Mouse (Mus musculus): Measurements from ENCODE around the gene Barhl2. TPM values are rescaled to one million over a fixed set of nuclear protein-coding genes. Genes with fewer than 3 reads are reported as not detected.

Barhl2 gene
- polyA plus RNA-seq, 1 experiment, result not detected

GRCm38 (mm10) chr5:106420370-106420769, 37.6 kb downstream of the Barhl2 start:
- no peak overlapping the region for H3K4me2 ChIP-seq (ENCODE audit: low read depth)
- no peak overlapping the region for H3K4me3 ChIP-seq
- no peaks in the 10 kb centered on the region for H3K36me3 ChIP-seq (ENCODE audit: control insufficient read depth, insufficient read depth)
- no peak overlapping the region for H3ac ChIP-seq (ENCODE audit: control insufficient read depth, insufficient read length)
- H3K79me2 ChIP-seq (ENCODE audit: control insufficient read depth, insufficient read depth), result no peaks in the 10 kb centered on the region
- no peak for TF ChIP-seq MAX (IDR thresholded peaks at IDR 0.05; ENCODE audit: low read depth)
- TF ChIP-seq MYOD1 (IDR thresholded peaks at IDR 0.05; ENCODE audit: control insufficient read depth in 1 of 3, insufficient read length in 2 of 3, low read depth in 2 of 3), result no peak
- no peak for TF ChIP-seq USF1 (IDR thresholded peaks at IDR 0.05; ENCODE audit: low read depth)
- TF ChIP-seq REST (IDR thresholded peaks at IDR 0.05; ENCODE audit: insufficient read depth, insufficient read length), result no peak
- no peak for TF ChIP-seq POLR2A (IDR thresholded peaks at IDR 0.05; ENCODE audit: insufficient read length, low read depth)
- TF ChIP-seq SRF (IDR thresholded peaks at IDR 0.05; ENCODE audit: control insufficient read depth, insufficient read length, low read depth), result no peak
- no peak for TF ChIP-seq TCF3 (IDR thresholded peaks at IDR 0.05; ENCODE audit: insufficient read length, low read depth)
- TF ChIP-seq TCF12 (IDR thresholded peaks at IDR 0.05; ENCODE audit: insufficient read depth, poor library complexity, severe bottlenecking), result no peak
- no peak for TF ChIP-seq E2F4 (IDR thresholded peaks at IDR 0.05; ENCODE audit: insufficient read depth)
- TF ChIP-seq CEBPB (IDR thresholded peaks at IDR 0.05; ENCODE audit: insufficient read depth, poor library complexity, severe bottlenecking), result no peak
- no peak for TF ChIP-seq MYOG (IDR thresholded peaks at IDR 0.05; ENCODE audit: control insufficient read depth in 1 of 3, insufficient read depth in 1 of 3, insufficient read length in 2 of 3, low read depth in 2 of 3)
- no peaks in the 10 kb centered on the region for H3K27me3 ChIP-seq (ENCODE audit: control insufficient read depth, insufficient read depth, insufficient read length)

- TF ChIP-seq MYOG (IDR thresholded peaks at IDR 0.05; ENCODE audit: control insufficient read depth in 1 of 3, insufficient read depth in 1 of 3, insufficient read length in 2 of 3, low read depth in 2 of 3) (no peak), TCF12 (IDR thresholded peaks at IDR 0.05; ENCODE audit: insufficient read depth, poor library complexity, severe bottlenecking) (no peak), REST (IDR thresholded peaks at IDR 0.05; ENCODE audit: insufficient read depth, insufficient read length) (no peak), E2F4 (IDR thresholded peaks at IDR 0.05; ENCODE audit: insufficient read depth) (no peak), MYOD1 (IDR thresholded peaks at IDR 0.05; ENCODE audit: control insufficient read depth in 1 of 3, insufficient read length in 2 of 3, low read depth in 2 of 3) (no peak), USF1 (IDR thresholded peaks at IDR 0.05; ENCODE audit: low read depth) (no peak), MAX (IDR thresholded peaks at IDR 0.05; ENCODE audit: low read depth) (no peak), SRF (IDR thresholded peaks at IDR 0.05; ENCODE audit: control insufficient read depth, insufficient read length, low read depth) (no peak), TCF3 (IDR thresholded peaks at IDR 0.05; ENCODE audit: insufficient read length, low read depth) (no peak), POLR2A (IDR thresholded peaks at IDR 0.05; ENCODE audit: insufficient read length, low read depth) (no peak), POLR2AphosphoS2 (IDR thresholded peaks at IDR 0.05; ENCODE audit: insufficient read length, low read depth) (no peak), CEBPB (IDR thresholded peaks at IDR 0.05; ENCODE audit: insufficient read depth, poor library complexity, severe bottlenecking) (no peak)
- no peaks in the 10 kb centered on the region for H3K36me3 ChIP-seq (ENCODE audit: control insufficient read depth, insufficient read depth)
- H3ac ChIP-seq (ENCODE audit: control insufficient read depth, insufficient read length), result no peak overlapping the region
- no peaks in the 10 kb centered on the region for H3K27me3 ChIP-seq (ENCODE audit: control insufficient read depth, insufficient read depth, insufficient read length)
- no peak overlapping the region for H3K4me2 ChIP-seq (ENCODE audit: low read depth)
- no peaks in the 10 kb centered on the region for H3K79me2 ChIP-seq (ENCODE audit: control insufficient read depth, insufficient read depth)
- no peak overlapping the region for H3K4me3 ChIP-seq
Measured at GRCm38 (mm10) chr5:106417210-106417609, 40.8 kb downstream of the Barhl2 start.

GRCm38 (mm10) chr5:106416550-106416949, 41.4 kb downstream of the Barhl2 start:
- no peak for TF ChIP-seq POLR2A (IDR thresholded peaks at IDR 0.05; ENCODE audit: insufficient read length, low read depth)
- Histone ChIP-seq H3K36me3 (ENCODE audit: control insufficient read depth, insufficient read depth) (no peaks in the 10 kb centered on the region), H3K4me2 (ENCODE audit: low read depth) (no peak overlapping the region), H3K79me2 (ENCODE audit: control insufficient read depth, insufficient read depth) (no peaks in the 10 kb centered on the region), H3K4me3 (no peak overlapping the region), H3K27me3 (ENCODE audit: control insufficient read depth, insufficient read depth, insufficient read length) (no peaks in the 10 kb centered on the region), H3ac (ENCODE audit: control insufficient read depth, insufficient read length) (no peak overlapping the region)

- Histone ChIP-seq H3ac (ENCODE audit: control insufficient read depth, insufficient read length) (no peak overlapping the region), H3K27me3 (ENCODE audit: control insufficient read depth, insufficient read depth, insufficient read length) (no peaks in the 10 kb centered on the region), H3K4me3 (no peak overlapping the region), H3K79me2 (ENCODE audit: control insufficient read depth, insufficient read depth) (no peaks in the 10 kb centered on the region), H3K4me2 (ENCODE audit: low read depth) (no peak overlapping the region), H3K36me3 (ENCODE audit: control insufficient read depth, insufficient read depth) (no peaks in the 10 kb centered on the region)
- TF ChIP-seq POLR2A (IDR thresholded peaks at IDR 0.05; ENCODE audit: insufficient read length, low read depth), result no peak
- TF ChIP-seq MYOG (IDR thresholded peaks at IDR 0.05; ENCODE audit: control insufficient read depth in 1 of 3, insufficient read depth in 1 of 3, insufficient read length in 2 of 3, low read depth in 2 of 3), result no peak
- TF ChIP-seq USF1 (IDR thresholded peaks at IDR 0.05; ENCODE audit: low read depth), result no peak
- no peak for TF ChIP-seq CEBPB (IDR thresholded peaks at IDR 0.05; ENCODE audit: insufficient read depth, poor library complexity, severe bottlenecking)
- no peak for TF ChIP-seq MAX (IDR thresholded peaks at IDR 0.05; ENCODE audit: low read depth)
- TF ChIP-seq POLR2AphosphoS2 (IDR thresholded peaks at IDR 0.05; ENCODE audit: insufficient read length, low read depth), result no peak
- no peak for TF ChIP-seq REST (IDR thresholded peaks at IDR 0.05; ENCODE audit: insufficient read depth, insufficient read length)
- no peak for TF ChIP-seq TCF12 (IDR thresholded peaks at IDR 0.05; ENCODE audit: insufficient read depth, poor library complexity, severe bottlenecking)
- TF ChIP-seq SRF (IDR thresholded peaks at IDR 0.05; ENCODE audit: control insufficient read depth, insufficient read length, low read depth), result no peak
- TF ChIP-seq E2F4 (IDR thresholded peaks at IDR 0.05; ENCODE audit: insufficient read depth), result no peak
- no peak for TF ChIP-seq TCF3 (IDR thresholded peaks at IDR 0.05; ENCODE audit: insufficient read length, low read depth)
- TF ChIP-seq MYOD1 (IDR thresholded peaks at IDR 0.05; ENCODE audit: control insufficient read depth in 1 of 3, insufficient read length in 2 of 3, low read depth in 2 of 3), result no peak
Measured at GRCm38 (mm10) chr5:106415734-106416133, 42.2 kb downstream of the Barhl2 start.

- no peak for TF ChIP-seq USF1 (IDR thresholded peaks at IDR 0.05; ENCODE audit: low read depth)
- TF ChIP-seq CEBPB (IDR thresholded peaks at IDR 0.05; ENCODE audit: insufficient read depth, poor library complexity, severe bottlenecking), result no peak
- no peak for TF ChIP-seq MYOD1 (IDR thresholded peaks at IDR 0.05; ENCODE audit: control insufficient read depth in 1 of 3, insufficient read length in 2 of 3, low read depth in 2 of 3)
- no peak for TF ChIP-seq MAX (IDR thresholded peaks at IDR 0.05; ENCODE audit: low read depth)
- TF ChIP-seq SRF (IDR thresholded peaks at IDR 0.05; ENCODE audit: control insufficient read depth, insufficient read length, low read depth), result no peak
- no peak for TF ChIP-seq POLR2AphosphoS2 (IDR thresholded peaks at IDR 0.05; ENCODE audit: insufficient read length, low read depth)
- TF ChIP-seq MYOG (IDR thresholded peaks at IDR 0.05; ENCODE audit: control insufficient read depth in 1 of 3, insufficient read depth in 1 of 3, insufficient read length in 2 of 3, low read depth in 2 of 3), result no peak
- Histone ChIP-seq H3K4me3 (no peak overlapping the region), H3K79me2 (ENCODE audit: control insufficient read depth, insufficient read depth) (no peaks in the 10 kb centered on the region), H3K36me3 (ENCODE audit: control insufficient read depth, insufficient read depth) (no peaks in the 10 kb centered on the region), H3K27me3 (ENCODE audit: control insufficient read depth, insufficient read depth, insufficient read length) (no peaks in the 10 kb centered on the region), H3K4me2 (ENCODE audit: low read depth) (no peak overlapping the region), H3ac (ENCODE audit: control insufficient read depth, insufficient read length) (no peak overlapping the region)
Measured at GRCm38 (mm10) chr5:106402761-106403160, 55.2 kb downstream of the Barhl2 start.

Other genes with a start within 250 kb of the Barhl2 start
- not detected for gene Gm17304, start 150.9 kb upstream of the Barhl2 start, polyA plus RNA-seq (2012; fragmentation: generic; extraction: Trizol)
- 5.1 TPM for gene Zfp644, start 239.1 kb upstream of the Barhl2 start, polyA plus RNA-seq (2012; fragmentation: generic; extraction: Trizol)

Measured in myocyte (in vitro differentiated cells).